Mouse (Mus musculus): ENCODE data around the gene Slc25a41. TPM values are rescaled to one million over a fixed set of nuclear protein-coding genes. Genes with fewer than 3 reads are reported as not detected.

Slc25a41 gene
- polyA plus RNA-seq, 1 experiment, result 0.29 TPM

DNA sequence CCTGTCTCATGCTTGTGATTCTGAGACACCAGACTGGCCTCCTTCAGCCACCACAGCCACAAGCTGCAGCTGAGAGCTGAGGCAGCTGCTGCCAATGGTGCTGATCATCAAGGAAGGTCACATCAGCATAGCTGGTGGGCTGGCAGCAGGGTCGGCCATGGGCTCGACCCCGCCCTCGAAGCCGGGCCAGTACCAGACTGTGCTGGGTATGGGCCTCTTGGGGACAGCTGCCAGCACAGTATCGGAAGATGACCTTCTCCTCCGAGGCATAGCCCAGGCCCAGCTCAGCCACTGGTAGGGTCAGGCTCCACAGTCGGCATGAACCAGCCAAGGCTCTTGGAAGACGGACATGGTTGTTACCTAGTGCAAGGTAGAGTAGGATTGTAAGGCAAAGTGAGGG, 42.0 kb downstream of the Slc25a41 start:
- WGBS, result 87% methylated on average over 9 of the region's 9 CpGs
- H3K27me3 ChIP-seq (ENCODE audit: control insufficient read depth, insufficient read depth, low read length), result no peaks in the 10 kb centered on the region
- no peak overlapping the region for H3K4me3 ChIP-seq (replicated peaks; ENCODE audit: insufficient read depth, low read depth, low read length)
- H3K27ac ChIP-seq (ENCODE audit: insufficient read depth, low read length), result no peak overlapping the region
- H3K4me1 ChIP-seq (ENCODE audit: control insufficient read depth, insufficient read depth, low read length), result no peaks in the 10 kb centered on the region
- DNase-seq, result no peak
- no peak for TF ChIP-seq POLR2A (IDR thresholded peaks at IDR 0.05; ENCODE audit: borderline replicate concordance, insufficient read depth, low read length)
- no peak for TF ChIP-seq CTCF (IDR thresholded peaks at IDR 0.05; ENCODE audit: borderline replicate concordance, insufficient read depth, low read depth, low read length)

GRCm38 (mm10) chr17:56997029-56997667, 44.3 kb downstream of the Slc25a41 start, which contains the start of gene Alkbh7:
Alkbh7 (plus strand) TSS chr17:56997339.
- TF ChIP-seq POLR2A (IDR thresholded peaks at IDR 0.05; ENCODE audit: borderline replicate concordance, insufficient read depth, low read length) (peak; percentile 80), CTCF (IDR thresholded peaks at IDR 0.05; ENCODE audit: borderline replicate concordance, insufficient read depth, low read depth, low read length) (peak; percentile 79)
- WGBS, result under 1% methylated on average over 38 of the region's 38 CpGs
- H3K4me1 ChIP-seq (ENCODE audit: control insufficient read depth, insufficient read depth, low read length), result no peaks in the 10 kb centered on the region
- DNase-seq, result peak; percentile 93 to 96
- peak within 1 kb of the TSS; percentile 78 for H3K4me3 ChIP-seq (replicated peaks; ENCODE audit: insufficient read depth, low read depth, low read length)
- peak within 1 kb of the TSS; percentile 40; the same call in 1 of the 2 replicates for H3K27ac ChIP-seq (ENCODE audit: insufficient read depth, low read length)
- H3K27me3 ChIP-seq (ENCODE audit: control insufficient read depth, insufficient read depth, low read length), result no peaks in the 10 kb centered on the region

DNA sequence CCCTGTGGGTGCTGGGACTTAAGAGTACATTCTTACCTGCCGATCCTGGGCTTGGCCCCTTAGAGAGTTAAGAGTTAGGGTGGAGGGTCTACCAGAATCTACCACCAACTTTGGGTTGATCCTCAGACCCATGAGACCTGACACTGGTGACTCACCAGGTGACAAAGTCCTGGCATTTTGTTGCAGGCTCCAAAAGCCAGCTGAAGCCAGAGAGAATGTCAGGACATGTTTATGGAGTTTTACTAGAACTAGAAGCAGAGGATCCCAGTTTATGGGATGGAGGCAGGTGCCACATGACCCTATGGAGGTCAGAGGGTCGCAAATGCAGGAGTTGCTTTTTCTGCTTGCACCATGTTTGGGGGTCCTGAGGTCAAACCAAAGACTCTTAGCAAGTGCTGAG, 44.9 kb downstream of the Slc25a41 start:
- Histone ChIP-seq H3K27ac (ENCODE audit: insufficient read depth, low read length) (peak overlapping the region; percentile 24; the same call in 1 of the 2 replicates), H3K27me3 (ENCODE audit: control insufficient read depth, insufficient read depth, low read length) (no peaks in the 10 kb centered on the region), H3K4me1 (ENCODE audit: control insufficient read depth, insufficient read depth, low read length) (no peaks in the 10 kb centered on the region), H3K4me3 (replicated peaks; ENCODE audit: insufficient read depth, low read depth, low read length) (no peak overlapping the region)
- WGBS, result 71% methylated on average over 2 of the region's 2 CpGs
- TF ChIP-seq POLR2A (IDR thresholded peaks at IDR 0.05; ENCODE audit: borderline replicate concordance, insufficient read depth, low read length), result no peak
- TF ChIP-seq CTCF (IDR thresholded peaks at IDR 0.05; ENCODE audit: borderline replicate concordance, insufficient read depth, low read depth, low read length), result no peak
- DNase-seq, result peak in 1 of 2 experiments; percentile 20

DNA sequence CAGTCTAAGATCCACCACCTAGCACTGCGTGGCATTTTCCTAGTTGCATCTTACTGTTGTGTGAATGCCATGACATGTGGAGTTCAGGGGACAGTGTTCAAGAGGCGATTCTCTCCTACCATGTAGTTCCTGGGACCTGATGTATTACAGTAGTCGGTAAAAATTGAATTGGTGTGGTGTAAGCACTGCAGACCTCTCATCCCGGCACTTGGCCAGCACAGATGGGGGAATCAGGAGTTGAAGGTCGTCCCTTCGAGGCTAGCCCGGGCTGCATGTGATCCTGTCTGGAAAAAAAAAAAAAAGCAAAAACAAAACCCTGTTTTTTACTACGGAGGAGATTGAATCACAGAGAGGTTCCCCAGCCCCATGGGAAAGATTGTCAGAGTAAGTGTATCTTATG, 46.4 kb downstream of the Slc25a41 start:
- Histone ChIP-seq H3K4me3 (replicated peaks; ENCODE audit: insufficient read depth, low read depth, low read length) (no peak overlapping the region), H3K27ac (ENCODE audit: insufficient read depth, low read length) (no peak overlapping the region), H3K4me1 (ENCODE audit: control insufficient read depth, insufficient read depth, low read length) (peaks cover 5% of the 10 kb centered on the region; the same call in 1 of the 2 replicates), H3K27me3 (ENCODE audit: control insufficient read depth, insufficient read depth, low read length) (no peaks in the 10 kb centered on the region)
- 84% methylated on average over 8 of the region's 8 CpGs for WGBS
- peak in 1 of 2 experiments; percentile 6 for DNase-seq
- TF ChIP-seq CTCF (IDR thresholded peaks at IDR 0.05; ENCODE audit: borderline replicate concordance, insufficient read depth, low read depth, low read length), result no peak
- no peak for TF ChIP-seq POLR2A (IDR thresholded peaks at IDR 0.05; ENCODE audit: borderline replicate concordance, insufficient read depth, low read length)

DNA sequence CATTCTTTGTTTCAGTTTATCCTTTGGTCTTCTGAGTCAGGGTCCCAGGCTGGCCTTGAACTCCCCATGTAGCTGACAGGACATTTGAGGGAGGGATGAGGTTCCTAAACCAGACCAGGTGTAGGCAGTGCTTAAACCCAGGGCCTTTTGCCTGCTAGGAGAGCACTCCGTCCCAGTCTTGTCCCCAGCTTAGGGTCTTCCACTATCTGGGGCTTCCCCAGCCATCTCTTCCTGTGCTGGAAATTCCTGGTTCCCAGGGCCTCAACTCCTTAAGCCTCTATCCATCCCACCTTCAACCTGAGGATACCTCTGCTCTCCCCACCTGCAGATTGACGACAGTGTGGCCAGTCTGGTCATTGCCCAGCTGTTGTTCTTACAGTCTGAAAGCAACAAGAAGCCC, 50.5 kb downstream of the Slc25a41 start:
- H3K27ac ChIP-seq (ENCODE audit: insufficient read depth, low read length), result no peak overlapping the region; the same call in 1 of the 2 replicates
- 71% methylated on average over 2 of the region's 2 CpGs for WGBS
- H3K4me1 ChIP-seq (ENCODE audit: control insufficient read depth, insufficient read depth, low read length), result peaks cover 5% of the 10 kb centered on the region; the same call in 1 of the 2 replicates
- peak in 1 of 2 experiments; percentile 11 for DNase-seq
- peak overlapping the region; percentile 88 for H3K4me3 ChIP-seq (replicated peaks; ENCODE audit: insufficient read depth, low read depth, low read length)
- no peaks in the 10 kb centered on the region for H3K27me3 ChIP-seq (ENCODE audit: control insufficient read depth, insufficient read depth, low read length)
- TF ChIP-seq CTCF (IDR thresholded peaks at IDR 0.05; ENCODE audit: borderline replicate concordance, insufficient read depth, low read depth, low read length) (no peak), POLR2A (IDR thresholded peaks at IDR 0.05; ENCODE audit: borderline replicate concordance, insufficient read depth, low read length) (no peak)

GRCm38 (mm10) chr17:56990115-56990746, 51.2 kb downstream of the Slc25a41 start, which contains the start of gene Clpp:
Clpp (plus strand) TSS chr17:56990305.
- H3K4me3 ChIP-seq (replicated peaks; ENCODE audit: insufficient read depth, low read depth, low read length), result peak within 1 kb of the TSS; percentile 88

GRCm38 (mm10) chr17:56989467-56990114, 51.9 kb downstream of the Slc25a41 start:
- DNase-seq, result peak in 1 of 2 experiments; percentile 86
- Histone ChIP-seq H3K27me3 (ENCODE audit: control insufficient read depth, insufficient read depth, low read length) (no peaks in the 10 kb centered on the region), H3K4me3 (replicated peaks; ENCODE audit: insufficient read depth, low read depth, low read length) (peak overlapping the region; percentile 88), H3K27ac (ENCODE audit: insufficient read depth, low read length) (peak overlapping the region; percentile 24; the same call in 1 of the 2 replicates), H3K4me1 (ENCODE audit: control insufficient read depth, insufficient read depth, low read length) (peaks cover 5% of the 10 kb centered on the region; the same call in 1 of the 2 replicates)
- 1% methylated on average over 25 of the region's 25 CpGs for WGBS
- TF ChIP-seq CTCF (IDR thresholded peaks at IDR 0.05; ENCODE audit: borderline replicate concordance, insufficient read depth, low read depth, low read length), result no peak
- 0 out of 2 replicates have a peak, but pooled peaks have one; percentile 41 for TF ChIP-seq POLR2A (IDR thresholded peaks at IDR 0.05; ENCODE audit: borderline replicate concordance, insufficient read depth, low read length)

More at GRCm38 (mm10) chr17:56990115-56990746, 51.2 kb downstream of the Slc25a41 start, which contains the start of gene Clpp:
- Histone ChIP-seq H3K27me3 (ENCODE audit: control insufficient read depth, insufficient read depth, low read length) (no peaks in the 10 kb centered on the region), H3K4me1 (ENCODE audit: control insufficient read depth, insufficient read depth, low read length) (peaks cover 5% of the 10 kb centered on the region; the same call in 1 of the 2 replicates), H3K27ac (ENCODE audit: insufficient read depth, low read length) (peak within 1 kb of the TSS; percentile 84)
- under 1% methylated on average over 52 of the region's 52 CpGs for WGBS
- DNase-seq, result peak; percentile 94 to 97
- TF ChIP-seq CTCF (IDR thresholded peaks at IDR 0.05; ENCODE audit: borderline replicate concordance, insufficient read depth, low read depth, low read length), result no peak
- peak; percentile 97 for TF ChIP-seq POLR2A (IDR thresholded peaks at IDR 0.05; ENCODE audit: borderline replicate concordance, insufficient read depth, low read length)

Data from cerebellum, adult 2 months (tissue).